Mouse (Mus musculus) liver, adult 2 months (tissue): ENCODE data around the gene Metrn.

ENCODE experiments used
- CTCF ChIP-seq: fragments of 200-500 bp; IDR thresholded peaks from 2 replicates; pipeline ENCODE4 v1.5.1; 2011; ENCODE audit warnings: low read depth, low read length, control low read depth
- POLR2A ChIP-seq: fragments of 200-500 bp; IDR thresholded peaks from 2 replicates; pipeline ENCODE4 v1.6.1; 2011; ENCODE audit warnings: low read length, control low read depth; ENCODE audit not compliant: insufficient read depth; ENCODE audit errors: extremely low read depth

- TF ChIP-seq CTCF (peak; percentile 44; the same call in 1 of the 2 replicates), POLR2A (peak; percentile 50; the same call in 1 of the 2 replicates)
These were observed 32.0 kb upstream of the Metrn start, which contains the start of gene Jmjd8 for GRCm38 (mm10) chr17:25828712-25829557.
